8 mouse cellular contexts compared by ENCODE assay signal in genomic region chr8:40186715-40187583, GRCm38 (mm10).
DNase-seq lines count a peak whose midpoint lies in the region; ATAC-seq and TF ChIP-seq lines count a peak whose summit lies in the region.
"Had no signal": no experiment of that assay in that cellular context is flagged by ENCODE, and none has a peak within 500 bp of the region (broad histone marks: within the 10 kb centered on the region; RNA-seq: fewer than 3 reads in every experiment).

No protein-coding gene starts in this region.

- peak overlapping the region; percentile 37 for H3K4me2 ChIP-seq in lung, embryonic 14.5 days
- 0 out of 2 replicates have a peak overlapping the region, but pooled peaks have one; percentile 21 for H3K4me2 ChIP-seq in embryonic facial prominence, embryonic 11.5 days (ENCODE audit: low read depth, low read length)
- H3K4me2 ChIP-seq in hindbrain, embryonic 15.5 days: peak overlapping the region; percentile 59
- H3K4me2 ChIP-seq in neural tube, embryonic 13.5 days: peak overlapping the region; percentile 58
- H3K4me2 ChIP-seq: liver, embryonic 15.5 days had no signal

- ATAC-seq in lung, embryonic 14.5 days (ENCODE audit: insufficient read depth): no peak
- no peak; the same call in 1 of the 2 replicates for ATAC-seq in embryonic facial prominence, embryonic 11.5 days (replicated peaks; ENCODE audit: insufficient number of reproducible peaks, low FRiP score, low TSS enrichment, low read depth)
- peak; percentile 82 for ATAC-seq in hindbrain, embryonic 15.5 days (ENCODE audit: low FRiP score, low read depth)
- peak; percentile 87 for ATAC-seq in neural tube, embryonic 13.5 days (ENCODE audit: low read depth)

- H3K27ac ChIP-seq in lung, embryonic 14.5 days (ENCODE audit: low read depth): no peak overlapping the region
- no peak overlapping the region for H3K27ac ChIP-seq in embryonic facial prominence, embryonic 11.5 days (replicated peaks; ENCODE audit: low read depth, low read length)
- no peak overlapping the region; the same call in 1 of the 2 replicates for H3K27ac ChIP-seq in hindbrain, embryonic 15.5 days (replicated peaks)
- H3K27ac ChIP-seq in neural tube, embryonic 13.5 days (replicated peaks): no peak overlapping the region
- no peak overlapping the region for H3K27ac ChIP-seq in gastrocnemius, adult 2 months
- H3K27ac ChIP-seq: liver, embryonic 15.5 days had no signal

- H3K4me1 ChIP-seq in lung, embryonic 14.5 days (ENCODE audit: insufficient read depth): no peaks in the 10 kb centered on the region
- H3K4me1 ChIP-seq in embryonic facial prominence, embryonic 11.5 days (ENCODE audit: control insufficient read depth, insufficient read depth, low read length): no peaks in the 10 kb centered on the region
- no peaks in the 10 kb centered on the region for H3K4me1 ChIP-seq in hindbrain, embryonic 15.5 days (replicated peaks)
- no peaks in the 10 kb centered on the region for H3K4me1 ChIP-seq in neural tube, embryonic 13.5 days (replicated peaks)
- H3K4me1 ChIP-seq: liver, embryonic 15.5 days had no signal

- intact Hi-C loops in gastrocnemius, adult 2 months (cut with DNase I): loop anchor here (1.0 to 10.0 kb wide), 3 partner anchors 110 to 308 kb away; no protein-coding TSS in a partner anchor

- H3K9me3 ChIP-seq in lung, embryonic 14.5 days (ENCODE audit: low read depth, low read length): no peaks in the 10 kb centered on the region
- H3K9me3 ChIP-seq in embryonic facial prominence, embryonic 11.5 days (replicated peaks; ENCODE audit: control insufficient read depth, low read length): no peaks in the 10 kb centered on the region
- H3K9me3 ChIP-seq in hindbrain, embryonic 15.5 days: no peaks in the 10 kb centered on the region
- H3K9me3 ChIP-seq in neural tube, embryonic 13.5 days: no peaks in the 10 kb centered on the region
- H3K9me3 ChIP-seq: liver, embryonic 15.5 days had no signal

- H3K27me3 ChIP-seq in lung, embryonic 14.5 days (ENCODE audit: insufficient read depth, low read length): no peaks in the 10 kb centered on the region
- no peaks in the 10 kb centered on the region for H3K27me3 ChIP-seq in embryonic facial prominence, embryonic 11.5 days (ENCODE audit: control insufficient read depth, insufficient read depth, low read length)
- H3K27me3 ChIP-seq in hindbrain, embryonic 15.5 days: no peaks in the 10 kb centered on the region
- no peaks in the 10 kb centered on the region for H3K27me3 ChIP-seq in neural tube, embryonic 13.5 days
- H3K27me3 ChIP-seq: liver, embryonic 15.5 days had no signal

- no peak overlapping the region for H3K4me3 ChIP-seq in lung, embryonic 14.5 days (ENCODE audit: low read depth, low read length)
- no peak overlapping the region for H3K4me3 ChIP-seq in embryonic facial prominence, embryonic 11.5 days (ENCODE audit: low read depth, low read length)
- H3K4me3 ChIP-seq in hindbrain, embryonic 15.5 days: peak overlapping the region; percentile 37
- peak overlapping the region; percentile 28 for H3K4me3 ChIP-seq in neural tube, embryonic 13.5 days
- H3K4me3 ChIP-seq in gastrocnemius, adult 2 months: no peak overlapping the region
- H3K4me3 ChIP-seq: liver, embryonic 15.5 days had no signal

- H3K9ac ChIP-seq in lung, embryonic 14.5 days: no peak overlapping the region
- H3K9ac ChIP-seq in embryonic facial prominence, embryonic 11.5 days (replicated peaks; ENCODE audit: low read length): no peak overlapping the region
- H3K9ac ChIP-seq in hindbrain, embryonic 15.5 days: 0 out of 2 replicates have a peak overlapping the region, but pooled peaks have one; percentile 27
- H3K9ac ChIP-seq in neural tube, embryonic 13.5 days: 0 out of 2 replicates have a peak overlapping the region, but pooled peaks have one; percentile 52
- H3K9ac ChIP-seq: liver, embryonic 15.5 days had no signal

- WGBS in lung, embryonic 14.5 days: 47% methylated on average over 17 of the region's 17 CpGs
- WGBS in embryonic facial prominence, embryonic 11.5 days: 39% methylated on average over 17 of the region's 17 CpGs
- WGBS in hindbrain, embryonic 15.5 days: 18% methylated on average over 17 of the region's 17 CpGs
- WGBS in neural tube, embryonic 13.5 days: 28% methylated on average over 17 of the region's 17 CpGs

- TF ChIP-seq CTCF in lung, embryonic 14.5 days (IDR thresholded peaks at IDR 0.05; ENCODE audit: low read depth): no peak
- TF ChIP-seq CTCF in gastrocnemius, adult 2 months (IDR thresholded peaks at IDR 0.05): no peak

- H3K36me3 ChIP-seq in lung, embryonic 14.5 days (ENCODE audit: insufficient read depth): no peaks in the 10 kb centered on the region
- no peaks in the 10 kb centered on the region for H3K36me3 ChIP-seq in embryonic facial prominence, embryonic 11.5 days (replicated peaks; ENCODE audit: control insufficient read depth, insufficient read depth, low read depth, low read length)
- H3K36me3 ChIP-seq in hindbrain, embryonic 15.5 days: no peaks in the 10 kb centered on the region
- no peaks in the 10 kb centered on the region for H3K36me3 ChIP-seq in neural tube, embryonic 13.5 days
- H3K36me3 ChIP-seq: liver, embryonic 15.5 days had no signal

- no peak for DNase-seq in lung, embryonic 14.5 days
- no peak for DNase-seq in lung, adult 18-20 months
- no peak for DNase-seq in embryonic facial prominence, embryonic 11.5 days (ENCODE audit: low spot score)
- no peak for DNase-seq in gastrocnemius, adult 2 months
- DNase-seq in left cerebral cortex, adult 8-10 months (ENCODE audit: low spot score in 2 of 2): no peak

Comparison
In these comparisons a context has a peak if more than half of its experiments do, and no peak if none do; other contexts are left out.
1. ATAC-seq: peak in hindbrain, embryonic 15.5 days (single experiment) and neural tube, embryonic 13.5 days (single experiment); none in lung, embryonic 14.5 days (single experiment) and embryonic facial prominence, embryonic 11.5 days (single experiment).
2. H3K4me3 ChIP-seq: peak in hindbrain, embryonic 15.5 days (single experiment) and neural tube, embryonic 13.5 days (single experiment); none in lung, embryonic 14.5 days (single experiment), embryonic facial prominence, embryonic 11.5 days (single experiment) and gastrocnemius, adult 2 months (single experiment).
3. H3K9ac ChIP-seq: peak in hindbrain, embryonic 15.5 days (single experiment) and neural tube, embryonic 13.5 days (single experiment); none in lung, embryonic 14.5 days (single experiment) and embryonic facial prominence, embryonic 11.5 days (single experiment).
4. Peak in every context shown above with its lines, with median percentiles within 50 percentile points of each other: H3K4me2 ChIP-seq.